Mouse (Mus musculus) liver, postnatal 0 days (tissue): ENCODE results near the gene Inava. TPM values are rescaled to one million over a fixed set of nuclear protein-coding genes. Genes with fewer than 3 reads are reported as not detected.
A peak's percentile ranks its signal among the peaks of the same experiment; 100 is the strongest.

Experiments
- ATAC-seq: fragments of 200-750 bp; cut with Nextera tagmentation; 2 replicates; pipeline ENCODE4 v1.8.0; 2017; ENCODE audit warnings: mild to moderate bottlenecking, moderate library complexity
- DNase-seq: peaks from one replicate; pipeline ENCODE4 v3.0.0-alpha.2; 2016
- H3K27ac ChIP-seq: fragments of 300-500 bp; sonication (generic); 2 replicates; pipeline ENCODE4 v1.5.1; 2014; ENCODE audit warnings: antibody characterized with exemption, moderate library complexity, mild to moderate bottlenecking, low read depth
- H3K27me3 ChIP-seq: fragments of 300-500 bp; sonication (generic); 2 replicates; pipeline ENCODE4 v1.6.1; 2014; ENCODE audit warnings: low read length, control low read depth, mixed read lengths; ENCODE audit not compliant: insufficient read depth
- H3K36me3 ChIP-seq: fragments of 300-500 bp; sonication (generic); replicated peaks from 2 replicates; pipeline ENCODE4 v1.6.1; 2014; ENCODE audit warnings: mild to moderate bottlenecking, control low read depth, low read length, moderate library complexity, mixed read lengths; ENCODE audit not compliant: insufficient read depth
- H3K4me1 ChIP-seq: fragments of 300-500 bp; sonication (generic); 2 replicates; pipeline ENCODE4 v1.6.1; 2014; ENCODE audit warnings: antibody characterized with exemption, mild to moderate bottlenecking, control low read depth; ENCODE audit not compliant: insufficient read depth
- H3K4me2 ChIP-seq: fragments of 300-500 bp; sonication (generic); 2 replicates; pipeline ENCODE4 v1.6.1; 2014; ENCODE audit warnings: low read depth, mild to moderate bottlenecking, low read length, moderate library complexity, mixed read lengths
- H3K4me3 ChIP-seq: fragments of 300-500 bp; sonication (generic); 2 replicates; pipeline ENCODE4 v1.5.1; 2014; ENCODE audit warnings: low read depth, low read length
- H3K9ac ChIP-seq: fragments of 300-500 bp; sonication (generic); replicated peaks from 2 replicates; pipeline ENCODE4 v1.6.1; 2014; ENCODE audit warnings: mild to moderate bottlenecking, moderate library complexity
- H3K9me3 ChIP-seq: fragments of 300-500 bp; sonication (generic); 2 replicates; pipeline ENCODE4 v1.6.1; 2016; ENCODE audit warnings: mild to moderate bottlenecking, control low read depth, low read length, mixed read lengths
- CTCF ChIP-seq: sonication (generic); IDR thresholded peaks from 2 replicates; pipeline ENCODE4 v1.5.1; 2016; ENCODE audit warnings: antibody characterized with exemption, low read depth
- EP300 ChIP-seq: IDR thresholded peaks from 2 replicates; pipeline ENCODE4 v1.6.1; 2016; ENCODE audit warnings: antibody characterized with exemption, low read depth, mild to moderate bottlenecking
- WGBS: fragments of 180-500 bp; shearing (Covaris S2); extraction: QIAGEN DNeasy Blood & Tissue Kit; methylation state at CpG from one replicate; pipeline ENCODE4 v1.1.7; 2014; ENCODE audit not compliant: insufficient replicate concordance; 5-methylcytosine and 5-hydroxymethylcytosine counted together
- polyA plus RNA-seq: library from polyadenylated mRNA; unstranded; fragments of >200 nt; fragmentation: Nextera tagmentation; extraction: Ambion mirVana; gene quantifications from 2 replicates; pipeline ENCODE4 v1.2.1, GENCODE M21; 2015

Inava gene
- polyA plus RNA-seq, 1 experiment from 2014 or later, result 0.09 TPM

GRCm38 (mm10) chr1:136253472-136253871, 19.4 kb upstream of the Inava start:
- ATAC-seq, result peak; percentile 40
- H3K27ac ChIP-seq, result no peak overlapping the region
- no peaks in the 10 kb centered on the region for H3K36me3 ChIP-seq

GRCm38 (mm10) chr1:136249662-136250061, 15.6 kb upstream of the Inava start:
- H3K4me2 ChIP-seq, result no peak overlapping the region
- WGBS, result 19% methylated on average over 5 of the region's 5 CpGs

More at GRCm38 (mm10) chr1:136253472-136253871, 19.4 kb upstream of the Inava start:
- no peak for DNase-seq
- Histone ChIP-seq H3K9me3 (no peaks in the 10 kb centered on the region), H3K9ac (no peak overlapping the region), H3K27me3 (peaks cover 20% of the 10 kb centered on the region), H3K4me3 (no peak overlapping the region), H3K4me1 (no peaks in the 10 kb centered on the region), H3K4me2 (no peak overlapping the region)
- no peak for TF ChIP-seq CTCF
- no peak for TF ChIP-seq EP300
- 14% methylated on average over 2 of the region's 2 CpGs for WGBS

DNA sequence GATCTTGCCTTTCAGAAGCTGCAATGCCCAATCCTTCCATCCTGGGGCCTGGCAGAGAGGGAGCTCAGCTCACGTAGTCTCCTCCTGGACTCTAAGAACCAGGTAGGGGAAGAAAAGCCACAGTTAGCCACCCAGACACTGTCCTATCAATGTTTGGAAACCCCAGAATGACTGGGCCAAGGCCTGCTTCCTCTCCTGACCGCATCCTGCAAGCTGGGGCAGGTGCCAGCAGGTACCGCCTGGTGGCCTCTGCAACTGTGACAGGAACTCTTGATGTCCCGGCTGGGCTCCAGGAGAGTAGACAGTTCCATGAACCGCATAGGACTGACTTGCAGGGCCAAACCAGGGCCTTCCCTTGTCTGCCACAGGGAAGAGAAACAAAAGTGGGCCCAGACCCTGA, 13.3 kb upstream of the Inava start:
- H3K9ac ChIP-seq, result no peak overlapping the region
- WGBS, result 72% methylated on average over 5 of the region's 5 CpGs
- no peak for TF ChIP-seq CTCF
- no peak for TF ChIP-seq EP300
- no peak for DNase-seq
- H3K4me3 ChIP-seq, result no peak overlapping the region
- no peaks in the 10 kb centered on the region for H3K27me3 ChIP-seq
- no peaks in the 10 kb centered on the region for H3K9me3 ChIP-seq
- ATAC-seq, result no peak
- H3K27ac ChIP-seq, result no peak overlapping the region
- H3K4me1 ChIP-seq, result no peaks in the 10 kb centered on the region
- H3K36me3 ChIP-seq, result no peaks in the 10 kb centered on the region
- no peak overlapping the region for H3K4me2 ChIP-seq

More at GRCm38 (mm10) chr1:136249662-136250061, 15.6 kb upstream of the Inava start:
- Histone ChIP-seq H3K36me3 (no peaks in the 10 kb centered on the region), H3K4me1 (no peaks in the 10 kb centered on the region), H3K4me3 (no peak overlapping the region), H3K9ac (no peak overlapping the region), H3K27me3 (no peaks in the 10 kb centered on the region), H3K27ac (no peak overlapping the region), H3K9me3 (no peaks in the 10 kb centered on the region)
- TF ChIP-seq EP300 (no peak), CTCF (no peak)
- DNase-seq (no peak), ATAC-seq (no peak)

DNA sequence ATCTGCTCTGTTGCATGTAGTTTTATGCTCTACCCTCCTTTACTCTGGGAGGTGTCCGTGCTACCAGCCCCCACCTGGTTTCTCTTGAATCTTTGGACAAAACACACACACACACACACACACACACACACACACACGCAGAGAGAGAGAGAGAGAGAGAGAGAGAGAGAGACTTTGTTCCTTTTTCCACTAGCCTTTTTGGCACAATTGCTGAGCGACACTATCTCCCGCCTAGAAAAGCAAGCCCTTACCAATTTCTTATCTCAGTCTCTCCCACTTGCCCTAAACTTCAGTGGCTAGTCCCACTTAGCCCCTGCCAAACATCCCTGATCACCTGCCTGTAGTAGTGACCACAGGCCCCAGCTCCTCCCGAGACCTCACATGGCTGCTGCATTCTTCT, 10.4 kb upstream of the Inava start:
- Histone ChIP-seq H3K27ac (no peak overlapping the region), H3K4me2 (no peak overlapping the region), H3K27me3 (no peaks in the 10 kb centered on the region), H3K9ac (no peak overlapping the region), H3K4me1 (no peaks in the 10 kb centered on the region), H3K36me3 (no peaks in the 10 kb centered on the region), H3K4me3 (no peak overlapping the region), H3K9me3 (no peaks in the 10 kb centered on the region)
- ATAC-seq (no peak), DNase-seq (no peak)
- TF ChIP-seq EP300 (no peak), CTCF (no peak)
- WGBS, result 71% methylated on average over 4 of the region's 5 CpGs

- no peak overlapping the region for H3K27ac ChIP-seq
- H3K36me3 ChIP-seq, result no peaks in the 10 kb centered on the region
- H3K27me3 ChIP-seq, result no peaks in the 10 kb centered on the region
- no peak overlapping the region for H3K4me3 ChIP-seq
- TF ChIP-seq EP300 (no peak), CTCF (no peak)
- H3K4me2 ChIP-seq, result no peak overlapping the region
- no peaks in the 10 kb centered on the region for H3K4me1 ChIP-seq
- DNase-seq (no peak), ATAC-seq (no peak)
- no peaks in the 10 kb centered on the region for H3K9me3 ChIP-seq
- H3K9ac ChIP-seq, result no peak overlapping the region
- WGBS, result 83% methylated on average over 7 of the region's 7 CpGs
These were observed 7.7 kb upstream of the Inava start for GRCm38 (mm10) chr1:136241801-136242200.

GRCm38 (mm10) chr1:136238495-136238894, 4.4 kb upstream of the Inava start:
- DNase-seq (no peak), ATAC-seq (no peak)
- H3K36me3 ChIP-seq, result no peaks in the 10 kb centered on the region
- no peak overlapping the region for H3K4me2 ChIP-seq
- peaks cover 12% of the 10 kb centered on the region for H3K27me3 ChIP-seq
- no peak overlapping the region for H3K27ac ChIP-seq
- H3K4me3 ChIP-seq, result no peak overlapping the region
- 66% methylated on average over 4 of the region's 4 CpGs for WGBS
- no peaks in the 10 kb centered on the region for H3K9me3 ChIP-seq
- no peak overlapping the region for H3K9ac ChIP-seq
- TF ChIP-seq CTCF (no peak), EP300 (no peak)
- peaks cover 8% of the 10 kb centered on the region for H3K4me1 ChIP-seq

GRCm38 (mm10) chr1:136234595-136235092, 580 bp upstream of the Inava start:
- Histone ChIP-seq H3K9me3 (no peaks in the 10 kb centered on the region), H3K9ac (0 out of 2 replicates have a peak overlapping the region, but pooled peaks have one; percentile 30), H3K36me3 (no peaks in the 10 kb centered on the region), H3K27me3 (peaks cover 30% of the 10 kb centered on the region), H3K4me1 (peaks cover 8% of the 10 kb centered on the region), H3K4me2 (peak overlapping the region; percentile 87), H3K4me3 (peak overlapping the region; percentile 57), H3K27ac (no peak overlapping the region)
- 3% methylated on average over 9 of the region's 9 CpGs for WGBS
- no peak for ATAC-seq
- DNase-seq, result no peak
- peak; percentile 48; the same call in 1 of the 2 replicates for TF ChIP-seq CTCF
- no peak for TF ChIP-seq EP300
